Mouse (Mus musculus): ENCODE data around the gene 4930402K13Rik. TPM values are rescaled to one million over a fixed set of nuclear protein-coding genes. Genes with fewer than 3 reads are reported as not detected.
"Not testable (repeated sequence)": the region's sequence is repeated elsewhere in the genome, so short reads cannot be mapped to it uniquely, and the experiment has no call there.

Gene 4930402K13Rik
- not detected in 2 replicates for polyA plus RNA-seq (2016; fragmentation: Nextera tagmentation; extraction: Ambion mirVana)

DNA sequence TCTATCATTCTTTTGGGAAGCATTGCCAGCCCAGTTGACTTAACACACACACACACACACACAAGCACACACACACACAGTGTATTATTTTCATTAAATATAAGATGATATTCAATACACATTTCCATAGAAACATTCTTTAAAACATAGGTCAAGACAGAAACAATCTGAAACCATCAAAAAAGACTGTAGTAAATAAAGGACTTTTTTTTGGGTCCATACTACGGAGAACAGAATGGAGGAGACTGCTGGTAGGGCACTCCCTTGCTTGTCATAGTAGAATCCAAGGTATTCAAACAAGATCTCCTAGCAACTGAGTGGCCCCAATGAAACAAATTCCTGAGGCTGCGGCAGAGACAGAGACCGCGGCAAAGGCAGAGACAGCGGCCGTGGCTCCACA is at the start of gene 4930402K13Rik:
TSS of gene 4930402K13Rik (plus strand) at position 301 of the 400 bp plus-strand sequence.
- Histone ChIP-seq H3K36me3 (replicated peaks) (no peaks in the 10 kb centered on the region), H3K27ac (no peak within 1 kb of the TSS), H3K4me1 (no peaks in the 10 kb centered on the region), H3K27me3 (ENCODE audit: poor library complexity, severe bottlenecking) (no peaks in the 10 kb centered on the region), H3K9me3 (no peaks in the 10 kb centered on the region), H3K4me3 (no peak within 1 kb of the TSS)
- WGBS = 88% methylated on average over 6 of the region's 6 CpGs
- no peak for DNase-seq (ENCODE audit: extremely low spot score, low spot score)

DNA sequence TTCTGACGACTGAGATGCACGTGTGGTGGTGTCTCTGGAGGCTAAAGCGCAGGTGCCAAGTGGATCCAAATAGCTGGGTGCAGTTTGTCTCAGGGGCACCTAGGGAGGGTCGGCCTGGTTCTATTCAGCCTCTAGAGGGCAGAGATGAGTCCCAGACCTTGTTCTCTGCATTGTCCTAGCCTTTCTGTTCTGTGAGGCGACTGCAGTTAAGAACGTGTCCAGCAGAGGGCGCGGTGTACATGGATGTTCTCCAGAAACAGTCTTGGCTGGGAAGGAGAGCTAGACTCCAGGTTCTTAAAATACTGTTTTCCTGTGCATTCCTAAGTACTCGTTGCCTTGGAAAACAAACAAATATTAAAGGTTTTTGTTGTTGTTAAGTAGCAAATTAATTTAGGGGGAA is 43.4 kb upstream of the 4930402K13Rik start:
- H3K4me1 ChIP-seq; H3K27me3 ChIP-seq (ENCODE audit: poor library complexity, severe bottlenecking); H3K27ac ChIP-seq; DNase-seq (ENCODE audit: extremely low spot score, low spot score); H3K4me3 ChIP-seq; H3K36me3 ChIP-seq (replicated peaks): not testable (repeated sequence)
- H3K9me3 ChIP-seq = peaks cover 10% of the 10 kb centered on the region; the same call in 1 of the 2 replicates
- WGBS = 18% methylated on average over 8 of the region's 9 CpGs

DNA sequence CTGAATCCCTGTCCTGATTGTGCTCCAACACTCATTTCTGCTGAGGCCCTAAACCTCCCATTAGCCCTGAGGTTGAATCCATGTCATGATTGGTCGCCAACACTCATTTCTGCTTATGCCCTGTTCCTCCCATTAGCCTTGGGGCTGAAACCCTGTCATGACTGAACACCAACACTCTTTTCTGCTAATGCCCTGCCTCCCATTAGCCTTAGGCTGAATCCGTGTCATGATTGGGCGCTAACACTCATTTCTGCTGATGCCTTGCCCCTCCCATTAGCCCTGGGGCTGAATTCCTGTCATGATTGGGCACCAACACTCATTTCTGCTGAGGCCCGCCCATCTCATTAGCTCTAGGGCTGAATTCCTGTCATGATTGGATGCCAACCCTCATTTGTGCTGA is 42.3 kb upstream of the 4930402K13Rik start:
- Histone ChIP-seq H3K27me3 (ENCODE audit: poor library complexity, severe bottlenecking) (no peaks in the 10 kb centered on the region), H3K4me3 (no peak overlapping the region), H3K4me1 (no peaks in the 10 kb centered on the region), H3K36me3 (replicated peaks) (no peaks in the 10 kb centered on the region), H3K27ac (no peak overlapping the region), H3K9me3 (peaks cover 10% of the 10 kb centered on the region; the same call in 1 of the 2 replicates)
- DNase-seq (ENCODE audit: extremely low spot score, low spot score) = no peak
- 89% methylated on average over 4 of the region's 4 CpGs for WGBS

DNA sequence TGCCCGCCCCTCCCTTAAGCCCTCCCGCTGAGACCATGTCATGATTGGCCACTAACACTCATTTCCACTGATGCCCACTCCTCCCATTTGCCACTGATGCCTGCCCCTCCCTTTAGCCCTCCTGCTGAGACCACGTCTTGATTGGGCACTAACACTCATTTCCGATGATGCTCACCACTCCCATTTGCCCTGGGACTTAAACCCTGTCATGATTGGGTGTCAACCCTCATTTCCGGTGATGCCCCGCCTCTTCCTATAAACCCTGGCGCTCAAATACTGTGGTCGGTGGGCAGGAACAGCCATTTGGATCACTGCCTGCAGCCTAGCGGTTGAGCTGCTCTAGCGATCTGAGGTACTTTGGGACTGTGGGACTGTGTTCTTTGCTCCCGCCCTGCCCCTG is 41.6 kb upstream of the 4930402K13Rik start, which contains the start of gene Fthl17f:
TSS of gene Fthl17f (plus strand) at position 301 of the 400 bp plus-strand sequence.
- 91% methylated on average over 11 of the region's 11 CpGs for WGBS
- H3K4me1 ChIP-seq; H3K4me3 ChIP-seq; H3K36me3 ChIP-seq (replicated peaks); H3K27ac ChIP-seq; H3K27me3 ChIP-seq (ENCODE audit: poor library complexity, severe bottlenecking); DNase-seq (ENCODE audit: extremely low spot score, low spot score): not testable (repeated sequence)
- peaks cover 10% of the 10 kb centered on the region; the same call in 1 of the 2 replicates for H3K9me3 ChIP-seq

DNA sequence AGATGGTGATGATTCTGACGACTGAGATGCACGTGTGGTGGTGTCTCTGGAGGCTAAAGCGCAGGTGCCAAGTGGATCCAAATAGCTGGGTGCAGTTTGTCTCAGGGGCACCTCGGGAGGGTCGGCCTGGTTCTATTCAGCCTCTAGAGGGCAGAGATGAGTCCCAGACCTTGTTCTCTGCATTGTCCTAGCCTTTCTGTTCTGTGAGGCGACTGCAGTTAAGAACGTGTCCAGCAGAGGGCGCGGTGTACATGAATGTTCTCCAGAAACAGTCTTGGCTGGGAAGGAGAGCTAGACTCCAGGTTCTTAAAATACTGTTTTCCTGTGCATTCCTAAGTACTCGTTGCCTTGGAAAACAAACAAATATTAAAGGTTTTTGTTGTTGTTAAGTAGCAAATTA is 26.7 kb upstream of the 4930402K13Rik start:
- H3K27me3 ChIP-seq (ENCODE audit: poor library complexity, severe bottlenecking); H3K4me1 ChIP-seq; H3K4me3 ChIP-seq; H3K27ac ChIP-seq; H3K36me3 ChIP-seq (replicated peaks); DNase-seq (ENCODE audit: extremely low spot score, low spot score); H3K9me3 ChIP-seq: not testable (repeated sequence)
- 21% methylated on average over 9 of the region's 10 CpGs for WGBS

DNA sequence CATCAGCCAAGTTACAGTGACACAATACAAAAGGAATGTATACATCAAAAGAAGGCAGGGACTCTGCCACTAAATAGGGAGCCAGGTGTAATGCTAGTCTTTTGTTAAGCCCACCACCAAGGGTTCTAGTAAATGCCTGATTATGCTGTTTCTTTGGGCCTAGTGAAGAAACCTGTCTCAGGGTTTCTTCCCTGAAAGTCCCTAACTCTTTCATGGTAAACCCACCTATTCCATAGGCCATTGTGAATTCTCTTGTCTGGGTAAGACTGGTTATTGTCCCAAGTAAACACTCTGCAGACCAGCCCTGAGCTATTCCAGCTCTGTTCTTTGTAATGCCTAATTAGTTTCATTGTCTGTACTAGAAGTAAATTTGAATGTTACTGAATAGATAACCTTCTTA is 9.3 kb upstream of the 4930402K13Rik start:
- not testable (repeated sequence) for H3K4me1 ChIP-seq; H3K9me3 ChIP-seq; H3K36me3 ChIP-seq (replicated peaks); DNase-seq (ENCODE audit: extremely low spot score, low spot score); H3K27me3 ChIP-seq (ENCODE audit: poor library complexity, severe bottlenecking); H3K4me3 ChIP-seq; H3K27ac ChIP-seq

DNA sequence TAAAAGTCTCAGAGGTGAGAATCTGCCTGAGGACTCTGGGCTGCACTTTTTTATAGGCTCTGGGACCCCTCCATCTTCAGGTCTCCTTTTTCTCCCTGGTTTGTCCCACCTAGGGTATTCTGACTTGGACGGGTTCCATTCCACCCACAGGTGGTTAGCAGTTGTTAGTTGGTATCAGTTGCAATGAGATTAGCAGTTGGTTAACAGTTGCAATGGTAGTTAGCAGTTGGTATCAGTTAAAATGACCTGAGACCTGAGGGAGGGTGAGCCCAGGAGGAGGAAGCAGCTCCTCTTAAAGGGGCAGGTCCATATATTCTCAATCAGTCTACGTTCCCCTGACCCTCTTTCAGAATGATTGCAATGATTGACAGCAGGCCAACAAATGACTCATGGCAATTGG is 6.0 kb downstream of the 4930402K13Rik start:
- H3K27ac ChIP-seq = no peak overlapping the region
- no peaks in the 10 kb centered on the region for H3K36me3 ChIP-seq (replicated peaks)
- WGBS = 75% methylated on average over 2 of the region's 2 CpGs
- H3K4me1 ChIP-seq = no peaks in the 10 kb centered on the region
- no peak for DNase-seq (ENCODE audit: extremely low spot score, low spot score)
- H3K4me3 ChIP-seq = no peak overlapping the region
- no peaks in the 10 kb centered on the region for H3K27me3 ChIP-seq (ENCODE audit: poor library complexity, severe bottlenecking)
- H3K9me3 ChIP-seq = no peaks in the 10 kb centered on the region

DNA sequence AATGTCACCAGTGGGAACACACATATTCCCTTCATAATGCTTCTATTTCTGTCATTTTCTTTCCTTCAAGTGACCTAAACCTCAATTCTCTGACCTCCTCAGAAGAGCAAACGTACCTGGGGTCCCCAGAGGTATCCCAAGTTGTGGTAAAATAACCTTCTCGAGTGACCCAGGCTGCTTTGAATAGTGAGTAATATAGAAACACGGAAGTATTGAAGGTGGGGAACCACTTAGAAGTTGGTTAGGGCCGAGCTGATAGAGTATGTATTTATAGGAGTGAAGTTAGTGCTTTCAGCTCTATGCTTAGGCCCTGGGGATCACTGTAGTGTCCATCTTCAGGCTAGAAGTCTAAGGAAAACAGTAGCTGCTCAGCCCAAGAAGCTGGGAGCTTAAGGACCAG is 20.6 kb downstream of the 4930402K13Rik start:
- no peak overlapping the region for H3K4me3 ChIP-seq

DNA sequence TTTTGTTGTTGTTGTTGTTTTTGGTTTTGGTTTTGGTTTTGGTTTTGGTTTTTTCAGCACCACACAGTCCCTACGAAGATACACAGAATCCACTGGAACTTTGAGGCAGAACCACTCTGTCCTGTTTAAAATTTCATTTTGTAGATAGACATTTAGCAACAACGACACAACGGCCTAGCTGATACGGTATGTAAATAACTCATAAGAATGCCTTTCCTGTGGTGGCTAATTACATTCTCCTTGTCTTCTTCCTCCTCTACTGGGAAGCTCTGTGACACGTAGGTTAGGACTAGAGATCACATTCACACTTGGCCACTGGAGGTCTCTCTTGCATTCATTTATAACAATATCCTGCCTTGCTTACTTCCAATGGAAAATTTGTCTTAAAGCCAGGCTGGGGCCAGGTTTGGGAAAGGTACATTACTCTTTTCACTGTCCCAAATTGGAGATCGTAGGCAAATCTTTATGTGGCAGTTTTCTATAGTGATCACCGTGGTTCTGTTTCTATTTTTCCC is 24.0 kb downstream of the 4930402K13Rik start:
- WGBS = 49% methylated on average over 7 of the region's 7 CpGs
- Histone ChIP-seq H3K27me3 (ENCODE audit: poor library complexity, severe bottlenecking) (no peaks in the 10 kb centered on the region), H3K27ac (no peak overlapping the region), H3K4me3 (no peak overlapping the region), H3K36me3 (replicated peaks) (no peaks in the 10 kb centered on the region), H3K9me3 (no peaks in the 10 kb centered on the region), H3K4me1 (no peaks in the 10 kb centered on the region)
- no peak for DNase-seq (ENCODE audit: extremely low spot score, low spot score)

More for the DNA sequence above, 20.6 kb downstream of the 4930402K13Rik start:
- Histone ChIP-seq H3K4me1 (no peaks in the 10 kb centered on the region), H3K27ac (no peak overlapping the region), H3K36me3 (replicated peaks) (no peaks in the 10 kb centered on the region), H3K9me3 (no peaks in the 10 kb centered on the region), H3K27me3 (ENCODE audit: poor library complexity, severe bottlenecking) (no peaks in the 10 kb centered on the region)
- no peak for DNase-seq (ENCODE audit: extremely low spot score, low spot score)
- 80% methylated on average over 4 of the region's 4 CpGs for WGBS

DNA sequence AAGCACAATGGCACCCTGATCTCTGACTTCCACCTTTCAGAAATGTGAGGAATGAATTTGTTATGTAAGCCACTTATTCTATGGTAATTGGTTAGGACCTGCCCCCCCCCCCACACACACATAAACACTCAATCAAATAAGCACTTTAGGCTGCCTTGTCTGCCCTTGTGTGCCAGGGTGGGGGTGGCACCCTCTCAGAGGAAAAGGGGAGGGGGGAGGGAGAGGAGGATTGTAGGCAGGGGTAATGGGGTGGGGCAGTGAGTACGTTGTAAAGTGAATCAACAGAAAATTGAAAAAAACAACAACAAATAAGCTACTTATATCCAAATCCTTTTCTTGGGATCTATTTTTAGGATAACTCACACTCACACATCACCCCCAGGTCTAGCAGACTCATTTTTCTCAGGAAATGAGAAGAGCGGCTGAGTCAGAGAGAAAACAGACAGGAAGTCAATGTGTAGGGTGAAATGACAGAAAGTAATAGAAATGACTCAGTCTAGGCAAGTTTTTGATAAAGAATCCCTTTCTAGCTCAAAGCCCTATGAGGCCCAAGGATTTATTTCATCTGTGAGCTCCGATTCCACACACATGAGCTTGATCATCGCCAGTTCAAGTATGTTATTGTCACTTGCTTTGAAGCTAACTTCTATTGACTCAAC is 35.1 kb downstream of the 4930402K13Rik start:
- H3K27ac ChIP-seq = no peak overlapping the region
- no peak overlapping the region for H3K4me3 ChIP-seq
- H3K4me1 ChIP-seq = no peaks in the 10 kb centered on the region
- WGBS = 87% methylated on average over 4 of the region's 4 CpGs
- no peaks in the 10 kb centered on the region for H3K27me3 ChIP-seq (ENCODE audit: poor library complexity, severe bottlenecking)
- DNase-seq (ENCODE audit: extremely low spot score, low spot score) = no peak
- no peaks in the 10 kb centered on the region for H3K36me3 ChIP-seq (replicated peaks)
- H3K9me3 ChIP-seq = no peaks in the 10 kb centered on the region

DNA sequence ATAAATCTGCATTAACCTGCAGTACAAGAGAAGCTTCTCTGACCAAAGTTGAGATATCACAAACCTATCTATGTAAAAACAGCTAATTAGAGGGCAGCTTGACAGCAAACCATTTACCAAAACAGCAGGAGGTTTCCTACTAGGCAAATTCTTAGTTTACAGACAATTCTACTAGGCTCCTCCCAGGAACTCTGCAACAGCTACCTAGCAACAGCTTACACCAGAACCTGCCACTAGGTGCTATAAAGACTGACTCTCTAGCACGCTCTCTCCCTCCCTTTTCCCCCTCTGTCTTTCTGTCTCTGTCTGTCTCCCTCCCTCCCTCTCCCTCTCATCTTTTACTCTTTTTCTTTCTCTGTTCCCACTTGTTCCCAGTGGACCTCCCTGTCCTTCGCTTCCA is 38.3 kb downstream of the 4930402K13Rik start:
- Histone ChIP-seq H3K27ac (no peak overlapping the region), H3K4me3 (no peak overlapping the region), H3K36me3 (replicated peaks) (no peaks in the 10 kb centered on the region), H3K27me3 (ENCODE audit: poor library complexity, severe bottlenecking) (no peaks in the 10 kb centered on the region), H3K4me1 (no peaks in the 10 kb centered on the region), H3K9me3 (no peaks in the 10 kb centered on the region)
- WGBS = 31% methylated on average over 2 of the region's 2 CpGs
- DNase-seq (ENCODE audit: extremely low spot score, low spot score) = no peak
